ENCODE assay signal across 16 mouse cellular contexts in the genomic region with DNA sequence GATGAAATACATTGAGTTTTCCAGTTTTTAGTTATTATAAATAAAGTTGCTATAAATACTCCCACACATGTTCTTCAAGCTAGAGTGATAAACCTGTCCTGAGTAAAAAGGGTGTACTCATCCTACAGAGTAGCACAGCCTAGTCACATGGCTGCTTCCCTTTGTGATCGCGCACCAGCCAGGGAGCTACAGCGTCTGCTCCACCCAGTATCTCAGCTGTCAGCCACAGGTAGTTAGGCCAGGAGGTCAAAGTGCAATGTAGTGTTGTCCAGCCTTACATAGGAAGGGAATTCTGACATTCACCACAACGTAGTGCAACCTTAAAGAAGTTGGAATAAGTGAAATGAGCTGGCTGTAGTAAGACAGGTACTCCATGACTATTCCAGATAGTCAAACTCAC. TPM values are rescaled to one million over a fixed set of nuclear protein-coding genes. Genes with fewer than 3 reads are reported as not detected.
"Had no signal": no experiment of that assay in that cellular context is flagged by ENCODE, and none has a peak within 500 bp of the region (broad histone marks: within the 10 kb centered on the region; RNA-seq: fewer than 3 reads in every experiment).

No protein-coding gene starts in this region.

- H3K27ac ChIP-seq: left cerebral cortex, adult 2 months; limb, embryonic 10.5 days; midbrain, embryonic 10.5 days; neural tube, embryonic 15.5 days had no signal

- H3K9ac ChIP-seq: neural tube, embryonic 15.5 days had no signal

- H3K9me3 ChIP-seq: limb, embryonic 10.5 days; midbrain, embryonic 10.5 days; neural tube, embryonic 15.5 days had no signal

- H3K27me3 ChIP-seq: neural tube, embryonic 15.5 days had no signal

- H3K4me2 ChIP-seq: neural tube, embryonic 15.5 days had no signal

- ATAC-seq: lung, postnatal 0 days had no signal

- DNase-seq: kidney, adult 9 months; kidney, postnatal 10 days; lung, adult 2 months; lung, postnatal 36 days; right cerebral cortex, adult 18-20 months; right cerebral cortex, postnatal 4 days; spleen, adult 18-20 months; thymus, adult 18-20 months; thymus, postnatal 14 days had no signal

- H3K4me3 ChIP-seq: left cerebral cortex, adult 2 months; limb, embryonic 10.5 days; midbrain, embryonic 10.5 days; myocyte; neural tube, embryonic 15.5 days had no signal

- H3K4me1 ChIP-seq: limb, embryonic 10.5 days had no signal

RNA-seq across cellular contexts. Expression of gene Gpr176, which starts 32.3 kb away (rescaled TPM):
- total RNA-seq: megakaryocyte, adult 5-6 weeks had no signal
